Mouse (Mus musculus): ENCODE data around the gene Zfand3. TPM values are rescaled to one million over a fixed set of nuclear protein-coding genes. Genes with fewer than 3 reads are reported as not detected.

The Zfand3 gene
- total RNA-seq, 2 experiments from 2014 or later, result 10.4 to 13.4 TPM

DNA sequence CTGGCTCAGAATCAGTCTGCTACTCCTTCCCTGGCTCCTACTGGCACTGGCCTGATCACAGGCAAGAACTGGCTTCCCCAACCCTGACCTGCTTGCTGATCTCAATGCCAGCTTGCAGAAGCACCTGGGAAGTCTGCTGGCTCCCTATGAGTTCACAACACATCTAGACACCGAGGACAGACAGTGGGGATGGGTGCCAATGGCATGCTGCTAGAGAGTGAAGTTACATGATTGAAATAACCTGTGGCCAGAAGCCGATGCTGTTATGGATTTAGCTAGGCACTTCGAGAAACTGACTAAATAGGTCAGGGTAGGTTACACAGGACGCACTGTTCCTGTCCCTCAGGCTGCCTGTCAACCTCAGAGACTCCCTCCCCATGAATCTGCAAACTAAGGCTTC lies 236.1 kb downstream of the Zfand3 start:
- ATAC-seq (replicated peaks; ENCODE audit: low FRiP score, poor library complexity, severe bottlenecking), result no peak

DNA sequence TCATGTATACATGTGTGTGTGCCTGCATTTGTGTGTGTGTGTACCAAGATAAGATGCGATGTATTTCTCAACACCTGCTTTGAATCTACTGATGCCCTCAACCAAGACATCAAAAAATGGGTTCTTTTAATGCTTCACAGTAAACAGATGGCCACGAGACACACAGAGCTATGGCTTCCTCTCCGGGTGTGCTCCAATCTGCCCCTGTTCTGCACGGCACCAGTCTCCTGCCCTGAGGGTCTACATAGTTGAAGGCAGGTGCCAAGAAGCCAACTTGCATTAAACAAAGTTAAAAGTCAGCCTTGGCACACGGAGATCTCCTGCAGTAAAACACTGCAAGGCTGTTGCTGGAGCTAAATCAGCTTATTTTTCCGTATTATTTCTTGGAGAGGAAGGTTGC lies 236.5 kb downstream of the Zfand3 start:
- ATAC-seq (replicated peaks; ENCODE audit: low FRiP score, poor library complexity, severe bottlenecking), result no peak

DNA sequence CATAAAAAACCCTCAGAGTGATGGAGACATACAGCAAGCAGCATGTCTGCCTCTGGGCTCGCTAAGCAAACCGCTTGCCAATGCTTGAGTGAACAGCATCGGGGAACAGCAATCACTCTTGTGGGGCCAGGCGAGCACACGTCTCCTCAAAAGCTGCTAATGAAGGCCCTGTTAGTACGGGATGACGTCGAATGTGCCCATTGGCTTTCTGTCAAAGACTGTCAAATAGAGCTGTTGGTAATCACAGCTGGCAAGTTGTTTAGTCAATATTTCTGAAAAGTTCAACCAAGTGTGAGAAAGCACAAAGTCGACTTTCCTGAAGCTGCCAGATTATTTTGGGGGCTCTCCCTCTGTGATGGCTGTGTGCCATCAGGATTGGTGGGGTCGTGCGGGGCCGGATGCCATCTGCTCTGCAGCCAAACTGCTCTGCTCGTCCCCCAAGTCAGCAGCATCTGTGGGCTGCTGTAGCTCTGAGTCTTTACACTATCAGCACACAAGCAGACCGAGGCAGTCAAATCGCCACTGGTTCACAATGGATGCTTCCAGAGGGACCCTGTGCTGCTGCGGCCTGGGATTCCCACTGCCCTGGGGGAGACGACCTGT lies 237.3 kb downstream of the Zfand3 start:
- ATAC-seq (replicated peaks; ENCODE audit: low FRiP score, poor library complexity, severe bottlenecking), result no peak

DNA sequence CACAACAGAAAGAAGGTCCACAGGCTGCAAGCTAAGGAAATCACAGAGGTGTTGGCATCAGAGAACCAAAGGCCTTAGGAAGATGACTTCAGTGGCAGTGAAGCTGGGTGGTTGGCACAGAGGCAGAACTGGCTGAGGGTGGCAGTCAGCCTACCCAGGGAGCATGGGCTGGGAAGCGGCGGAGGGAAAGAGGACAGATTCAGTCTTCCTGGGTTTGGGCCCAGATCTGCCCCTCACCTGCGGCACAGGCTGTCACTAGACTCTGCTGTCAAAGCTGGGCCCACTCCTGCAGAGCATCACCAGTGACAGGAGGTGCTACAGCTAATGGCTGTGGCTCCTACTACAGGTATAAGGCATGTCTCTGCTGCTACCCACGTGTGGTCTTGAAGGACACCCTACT lies 238.1 kb downstream of the Zfand3 start:
- ATAC-seq (replicated peaks; ENCODE audit: low FRiP score, poor library complexity, severe bottlenecking), result no peak

DNA sequence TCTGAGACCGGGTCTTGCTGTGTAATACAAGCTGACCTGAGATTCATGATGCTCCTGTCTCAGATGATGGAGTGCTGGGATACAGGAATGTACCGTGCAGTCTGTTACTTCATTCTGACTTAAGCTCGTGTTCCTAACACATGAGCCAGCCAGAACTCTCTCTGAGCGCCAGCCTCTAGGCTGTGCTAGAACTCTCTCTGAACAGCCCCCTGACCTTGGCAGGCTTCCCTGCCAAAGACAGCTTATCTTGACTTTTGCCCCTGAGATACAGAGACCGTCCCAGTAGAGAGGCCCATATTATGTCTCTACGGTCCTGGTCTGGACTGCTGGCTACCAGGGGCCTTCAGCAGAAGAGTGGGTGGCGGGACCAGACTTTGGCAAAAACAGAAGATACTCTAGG lies 239.0 kb downstream of the Zfand3 start:
- ATAC-seq (replicated peaks; ENCODE audit: low FRiP score, poor library complexity, severe bottlenecking), result no peak

DNA sequence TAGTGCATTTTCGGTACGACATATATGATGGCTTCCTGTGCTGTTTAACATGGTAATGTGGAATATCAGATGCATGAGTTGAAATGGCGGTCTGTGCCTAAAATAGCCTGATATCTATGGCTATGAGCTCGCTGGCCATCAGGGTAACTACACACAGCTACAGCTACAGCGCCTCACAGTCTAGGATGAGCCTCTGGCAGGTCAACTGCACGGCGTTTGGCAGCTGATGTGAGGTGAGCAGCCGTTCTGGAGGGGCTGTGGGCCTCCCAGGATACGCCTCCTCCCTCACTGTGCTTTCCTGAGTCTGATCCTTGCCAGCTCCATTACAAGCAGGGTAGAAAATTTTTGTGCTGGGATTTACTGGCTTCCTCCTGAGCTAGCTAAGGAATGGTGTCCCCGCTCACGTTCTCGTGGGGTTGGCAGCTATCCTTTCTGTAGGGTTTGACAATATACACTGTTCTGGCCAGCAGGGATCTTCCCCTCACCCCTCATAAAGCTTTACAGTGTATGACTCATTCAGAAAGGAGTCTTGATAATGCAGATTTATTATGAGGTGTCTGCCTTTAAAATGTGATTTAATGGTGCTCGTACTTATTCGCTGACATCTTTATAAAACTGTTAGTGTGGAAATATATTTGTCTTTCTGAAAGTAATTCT lies 240.2 kb downstream of the Zfand3 start:
- ATAC-seq (replicated peaks; ENCODE audit: low FRiP score, poor library complexity, severe bottlenecking), result no peak

DNA sequence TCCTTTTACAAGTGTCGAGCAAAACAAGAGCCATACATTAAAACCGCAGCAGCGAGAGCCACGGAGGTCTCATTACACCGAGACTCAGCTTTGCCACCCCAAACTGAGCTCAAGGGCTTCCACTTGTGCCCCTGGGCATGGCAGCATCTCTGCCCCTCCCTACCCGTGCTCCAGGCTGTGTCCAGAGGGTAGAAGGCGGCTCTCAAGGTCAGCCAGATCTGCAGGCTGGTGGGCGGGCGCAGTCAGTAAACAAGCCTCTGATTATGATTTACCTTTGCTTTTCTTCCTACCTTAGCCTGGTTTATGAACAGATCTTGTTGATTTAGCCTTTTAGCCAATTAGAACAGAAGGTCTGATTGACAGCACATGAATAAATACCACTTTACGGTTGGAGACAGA lies 240.8 kb downstream of the Zfand3 start:
- ATAC-seq (replicated peaks; ENCODE audit: low FRiP score, poor library complexity, severe bottlenecking), result no peak

DNA sequence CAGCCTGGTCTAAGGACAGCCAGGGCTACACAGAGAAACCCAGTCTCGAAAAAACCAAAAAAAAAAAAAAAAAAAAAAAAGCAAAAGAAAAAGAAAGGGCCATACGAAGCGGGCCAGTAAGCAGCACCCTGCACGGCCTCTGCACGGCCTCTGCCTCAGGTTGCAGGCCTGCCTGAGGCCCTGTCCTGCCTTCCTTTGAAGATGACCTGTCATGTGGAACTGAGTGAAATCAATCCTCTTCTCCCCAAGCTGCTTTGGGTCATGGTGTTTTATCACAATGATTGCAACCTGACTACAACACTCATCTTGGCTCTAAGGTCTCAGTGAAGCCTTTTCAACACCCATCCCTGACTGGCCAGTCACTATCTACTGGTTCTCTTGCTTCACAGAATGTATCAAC lies 248.5 kb downstream of the Zfand3 start:
- ATAC-seq (replicated peaks; ENCODE audit: low FRiP score, poor library complexity, severe bottlenecking), result no peak

DNA sequence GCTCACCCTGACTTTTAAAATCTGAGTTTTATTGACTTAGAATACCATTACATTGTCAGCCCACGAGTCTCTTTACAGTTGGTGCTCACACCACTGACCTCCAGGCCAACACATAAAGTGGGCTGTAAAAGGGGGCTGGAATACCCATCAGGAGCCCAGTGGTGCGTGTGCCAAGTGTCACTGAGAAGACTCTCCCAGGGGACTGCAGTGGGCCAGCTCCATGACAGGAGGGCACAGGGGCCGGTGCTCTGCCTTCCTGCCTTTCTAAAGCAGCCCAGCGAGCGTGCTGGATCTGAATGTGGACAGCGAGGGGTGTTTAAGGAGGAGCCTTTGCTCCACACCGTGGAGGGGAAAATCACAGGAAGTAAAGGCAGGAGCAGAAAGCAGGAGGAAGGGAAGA lies 249.4 kb downstream of the Zfand3 start:
- ATAC-seq (replicated peaks; ENCODE audit: low FRiP score, poor library complexity, severe bottlenecking), result no peak

DNA sequence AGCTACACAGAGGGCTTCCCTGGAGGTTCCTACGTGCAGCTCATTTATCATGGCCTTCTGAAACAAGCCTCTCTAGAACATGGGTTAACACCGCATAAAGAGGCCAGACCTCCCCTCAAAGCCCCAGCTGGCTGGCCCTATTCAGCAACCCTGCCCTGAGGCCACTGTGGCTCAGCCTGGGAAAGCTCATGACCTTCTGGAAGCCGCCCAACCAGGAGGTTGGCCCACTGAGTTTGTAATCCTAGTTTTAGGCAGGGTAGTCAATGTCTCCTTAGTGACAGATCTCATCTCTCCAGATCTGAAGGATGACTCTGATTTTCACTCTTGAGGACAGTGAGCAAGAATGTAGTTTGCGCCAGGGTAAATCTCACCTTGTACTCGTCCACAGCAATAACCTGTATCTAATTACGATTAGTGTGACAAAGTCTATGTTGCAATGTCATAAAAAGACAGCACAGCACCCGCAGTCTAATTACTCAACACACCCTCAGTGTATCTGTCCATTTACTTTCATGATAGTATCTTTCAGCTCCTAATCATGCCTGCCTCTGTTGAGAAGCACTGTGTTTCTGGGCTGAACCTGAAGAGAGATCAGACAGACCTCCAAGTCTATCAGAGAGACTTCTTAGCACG lies 251.5 kb downstream of the Zfand3 start:
- ATAC-seq (replicated peaks; ENCODE audit: low FRiP score, poor library complexity, severe bottlenecking), result no peak

DNA sequence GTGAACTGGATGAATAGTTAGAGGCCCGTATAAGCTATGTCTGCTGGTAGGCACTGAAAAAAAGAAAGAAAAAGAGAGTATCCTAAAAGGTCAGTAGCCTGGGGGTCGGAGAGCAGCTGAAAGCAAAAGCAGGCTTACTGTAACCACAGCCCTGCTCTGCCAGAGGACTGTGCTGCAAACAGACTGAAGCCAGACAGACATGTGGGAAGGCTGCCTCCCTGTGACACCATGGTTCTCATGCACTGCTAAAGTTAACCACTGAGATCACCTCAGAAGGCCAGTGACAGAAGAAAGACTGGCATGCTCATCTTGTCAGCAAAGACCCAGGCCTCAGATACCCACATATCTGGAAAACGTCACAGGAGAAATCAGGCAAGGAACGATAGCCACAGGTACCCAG lies 253.9 kb downstream of the Zfand3 start:
- no peak for ATAC-seq (replicated peaks; ENCODE audit: low FRiP score, poor library complexity, severe bottlenecking)

DNA sequence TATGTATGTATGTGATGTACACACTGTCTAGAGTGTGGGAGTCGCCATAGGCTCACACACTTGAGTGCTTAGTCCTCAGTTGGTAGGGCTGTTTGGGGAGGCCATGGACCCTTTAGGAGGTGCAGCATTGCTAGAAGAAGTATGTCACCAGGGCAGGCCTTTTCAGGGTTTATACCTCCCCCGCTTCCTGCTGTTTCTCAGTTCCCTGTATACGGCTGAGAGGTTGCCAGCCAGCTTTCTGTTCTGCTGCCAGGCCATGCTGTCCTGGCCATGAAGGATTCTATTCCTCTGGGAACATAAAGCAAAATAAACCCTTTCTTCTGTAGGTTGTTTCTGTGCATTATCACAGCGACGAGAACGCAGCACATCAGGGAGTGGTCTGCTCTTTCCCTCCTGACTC lies 255.4 kb downstream of the Zfand3 start:
- no peak for ATAC-seq (replicated peaks; ENCODE audit: low FRiP score, poor library complexity, severe bottlenecking)

Other genes starting within 250 kb of the Zfand3 start
- 0.58 and 0.84 TPM in 2 replicates for gene Mdga1, start 34.6 kb upstream of the Zfand3 start, total RNA-seq (2015; ENCODE audit: low replicate concordance)
- gene Mdga1, start 34.6 kb upstream of the Zfand3 start, total RNA-seq (2017; ENCODE audit: low replicate concordance), result 2.4 and 2.5 TPM in 2 replicates

All from erythroblast, adult 5-6 weeks (primary cell).